Mouse (Mus musculus) spleen, postnatal 36 days (tissue): ENCODE data around the gene Prpsap2.

Source experiments
- DNase-seq, 2 experiments: peaks; one replicate each; pipeline ENCODE4 v3.0.0; 2022; ENCODE audit warnings: low spot score in 2 of 2, mixed read lengths in 1 of 2

The Prpsap2 gene

DNA sequence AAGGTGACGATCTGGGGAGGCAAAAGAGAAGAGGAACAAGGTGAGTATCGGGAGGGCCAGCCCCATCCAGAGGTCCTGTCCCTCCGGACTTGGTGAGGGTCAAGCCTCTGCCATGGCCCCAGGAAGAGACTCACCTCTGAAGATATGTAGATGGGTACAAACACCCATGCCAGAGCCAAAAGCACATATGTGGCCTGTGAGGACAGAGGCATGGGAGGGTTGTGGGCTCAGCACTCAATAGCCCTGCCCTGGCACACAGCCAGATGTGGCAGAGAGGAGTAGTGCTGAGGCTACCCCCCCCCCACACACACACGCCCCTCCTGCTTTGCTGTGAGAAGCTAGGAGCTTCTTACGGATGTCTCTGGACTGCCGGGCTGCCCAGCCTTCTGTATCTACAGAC is 46.8 kb downstream of the Prpsap2 start:
- DNase-seq: no peak

DNA sequence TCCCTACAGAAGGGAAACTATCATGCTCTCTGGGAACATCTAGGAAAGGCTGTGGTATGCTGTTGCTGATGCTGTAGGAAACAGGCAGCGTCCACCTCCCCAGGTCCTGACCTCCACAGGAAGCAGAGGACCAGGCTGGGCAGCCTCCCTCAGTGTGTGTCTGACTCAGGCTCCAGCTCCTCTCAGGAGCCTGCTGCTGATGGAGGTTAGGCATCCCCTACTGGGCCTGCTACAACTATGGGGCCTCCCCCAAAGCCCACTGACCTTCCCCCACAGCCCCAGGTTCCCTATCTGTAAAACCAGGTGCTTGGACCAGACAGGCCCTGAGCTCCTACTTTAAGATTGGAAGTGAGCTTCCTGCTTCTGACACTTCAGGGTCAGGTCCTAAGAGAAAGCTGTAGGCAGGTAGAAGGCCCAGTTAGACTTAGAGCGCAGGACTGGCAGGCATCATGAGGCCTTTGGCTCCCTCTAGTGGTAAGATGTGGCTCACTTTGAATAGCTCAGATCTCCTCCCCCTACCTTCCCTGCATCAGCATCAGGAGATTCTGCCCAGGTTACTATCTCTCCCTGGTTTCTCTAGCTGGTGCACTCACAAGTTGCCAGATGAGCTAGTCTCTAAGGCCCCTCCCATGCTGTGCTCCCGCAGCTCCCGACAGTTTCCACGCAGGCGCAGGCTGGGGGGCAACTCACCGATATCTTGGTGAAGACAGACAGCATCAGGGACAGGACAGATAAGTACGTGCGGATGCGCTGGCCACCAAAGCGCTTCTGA is 47.4 kb downstream of the Prpsap2 start:
- DNase-seq: peak; percentile 67 to 69

DNA sequence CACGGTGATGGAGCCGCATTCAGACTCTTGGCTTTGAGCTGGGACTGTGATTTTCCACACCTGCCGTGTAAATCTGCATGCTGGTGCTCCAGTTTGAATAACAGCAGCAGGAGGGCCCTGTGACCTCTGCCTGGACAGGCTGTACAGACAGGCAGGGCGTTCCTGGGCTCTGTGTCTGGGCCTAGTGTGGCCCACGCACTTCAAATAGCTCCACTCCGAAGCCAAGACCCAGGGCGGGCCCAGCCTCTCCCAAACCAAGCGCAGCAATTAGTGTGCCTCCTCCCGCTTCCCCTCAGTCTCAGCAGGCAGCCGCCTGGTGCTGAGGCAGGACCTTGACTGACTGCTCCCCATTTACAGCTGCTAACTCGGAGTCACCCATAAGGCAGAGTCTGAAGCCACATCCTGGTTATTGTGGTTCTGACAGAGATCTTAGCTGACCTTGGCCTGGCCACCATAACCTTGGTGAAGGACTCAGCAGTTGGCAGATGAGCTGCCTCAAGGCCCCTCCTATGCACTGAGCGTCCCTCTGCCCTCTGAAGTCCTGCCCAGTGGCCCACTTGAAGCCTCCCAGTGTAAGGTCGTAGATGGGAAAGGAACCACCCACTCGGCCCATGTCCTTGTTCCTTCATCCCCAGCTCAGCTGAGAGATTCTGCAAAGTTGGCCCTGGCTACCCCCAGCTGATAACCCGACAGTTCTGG is 48.6 kb downstream of the Prpsap2 start:
- no peak for DNase-seq

DNA sequence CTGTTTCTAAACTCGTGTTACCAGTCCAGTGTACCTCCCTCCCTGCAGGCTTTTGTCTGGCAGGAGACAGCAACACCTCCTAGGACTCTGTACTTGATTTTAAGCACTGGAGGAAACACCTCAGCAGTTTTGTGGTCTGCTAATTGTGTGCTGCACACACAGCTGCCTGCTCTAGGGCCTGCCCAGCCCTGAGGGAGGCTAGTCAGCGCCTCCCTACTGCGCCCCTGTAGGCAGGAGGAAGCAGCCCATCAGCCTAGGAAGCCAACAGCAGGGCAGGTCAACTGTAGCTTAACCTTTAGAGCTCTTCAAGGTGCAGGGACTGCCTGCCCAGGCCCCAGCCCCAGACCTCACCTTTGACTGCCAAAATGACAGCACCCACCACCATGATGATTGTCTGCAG is 53.0 kb downstream of the Prpsap2 start:
- no peak for DNase-seq

DNA sequence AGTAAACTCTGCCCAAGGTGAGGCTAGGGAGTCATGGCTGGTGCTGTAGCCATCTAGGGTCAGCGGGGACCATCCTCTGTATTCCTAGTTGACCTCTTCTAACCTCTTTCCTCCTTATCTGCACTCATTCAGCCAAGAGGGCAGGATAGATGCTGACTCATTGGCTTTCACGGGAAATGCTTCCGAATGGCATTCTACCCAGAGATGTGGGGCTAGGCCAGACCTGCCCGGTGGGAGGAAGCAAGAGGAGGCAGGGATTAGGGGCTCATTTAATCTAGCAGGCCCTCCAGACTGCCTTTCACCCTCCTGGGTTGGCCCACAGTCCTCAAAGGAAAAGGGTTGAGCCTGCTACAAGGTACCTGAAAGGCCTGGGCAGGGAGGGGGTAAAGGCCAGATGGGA is 55.7 kb downstream of the Prpsap2 start:
- DNase-seq: no peak

DNA sequence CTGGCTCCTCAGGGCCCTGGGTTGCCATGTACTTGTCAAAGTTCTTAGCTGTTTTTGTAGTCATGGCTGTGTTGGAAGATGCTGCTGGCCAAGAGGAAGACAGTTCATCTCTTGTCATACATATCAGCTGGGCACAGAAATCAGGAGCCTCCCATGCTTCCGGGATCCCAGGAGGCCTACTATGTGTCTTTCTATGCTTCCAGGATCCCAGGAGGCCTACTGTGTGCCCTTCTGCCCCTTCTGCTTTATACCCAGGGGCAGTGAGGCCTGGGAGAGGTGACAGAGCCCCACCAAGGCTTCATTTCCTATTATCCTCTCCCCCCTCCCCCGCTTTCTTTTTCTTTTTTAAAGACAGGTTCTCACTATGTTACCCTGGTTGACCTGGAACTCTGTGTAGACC is 56.3 kb downstream of the Prpsap2 start:
- DNase-seq: no peak

DNA sequence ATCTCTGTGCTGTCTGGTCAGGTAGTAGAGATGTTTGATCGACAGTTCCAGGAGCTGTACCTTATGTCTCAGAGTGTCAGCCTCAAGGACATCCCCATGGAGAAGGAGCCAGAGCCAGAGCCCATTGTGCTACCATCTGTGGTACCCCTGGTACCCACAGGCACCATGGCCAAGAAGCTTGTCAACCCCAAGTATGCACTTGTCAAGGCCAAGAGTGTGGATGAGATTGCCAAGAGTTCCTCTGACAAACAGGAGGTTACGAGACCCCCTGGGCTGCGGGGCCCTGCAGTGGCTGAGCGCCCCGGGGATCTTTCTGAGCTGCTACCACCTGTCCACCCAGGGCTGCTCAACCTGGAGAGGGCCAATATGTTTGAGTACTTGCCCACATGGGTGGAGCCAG is 59.4 kb downstream of the Prpsap2 start:
- no peak for DNase-seq

DNA sequence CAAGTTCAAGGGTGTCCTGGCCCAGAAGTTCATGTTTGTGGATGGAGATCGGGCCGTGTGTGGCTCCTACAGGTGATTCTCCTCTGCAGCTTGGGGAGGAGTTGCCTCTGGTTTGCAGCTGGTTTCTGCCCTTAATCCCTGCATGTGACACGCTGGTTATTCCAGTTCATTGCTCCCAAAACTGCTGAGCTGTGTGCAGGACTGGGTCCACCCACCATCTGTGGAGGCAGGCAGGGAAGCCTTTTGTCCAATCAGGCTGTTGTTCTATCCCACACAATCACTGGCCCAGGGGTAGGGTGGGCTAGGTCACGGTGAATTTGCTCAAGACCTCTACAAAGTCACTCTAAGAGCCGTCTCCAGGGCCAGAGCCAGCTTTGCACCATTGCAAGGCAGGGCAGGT is 60.2 kb downstream of the Prpsap2 start:
- no peak for DNase-seq

DNA sequence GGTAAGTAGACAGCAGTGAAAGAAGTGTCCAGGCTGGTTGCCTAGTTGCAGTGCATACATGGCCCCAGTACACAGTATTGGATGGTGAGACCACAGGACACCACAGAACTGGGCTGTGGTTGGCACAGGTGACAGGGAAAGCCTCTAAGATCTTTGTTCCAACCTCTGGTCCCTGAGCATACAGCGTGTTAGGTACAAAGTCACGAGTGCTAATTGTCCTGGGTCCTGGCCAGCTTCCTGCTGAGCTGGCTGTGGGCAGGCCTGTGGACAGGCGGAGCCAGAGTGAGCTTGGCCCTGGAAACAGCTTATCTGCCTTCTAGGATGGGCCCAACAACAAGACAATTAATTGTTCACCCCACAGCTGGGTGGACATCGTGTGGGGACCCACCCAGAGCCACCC is 62.0 kb downstream of the Prpsap2 start:
- no peak for DNase-seq

DNA sequence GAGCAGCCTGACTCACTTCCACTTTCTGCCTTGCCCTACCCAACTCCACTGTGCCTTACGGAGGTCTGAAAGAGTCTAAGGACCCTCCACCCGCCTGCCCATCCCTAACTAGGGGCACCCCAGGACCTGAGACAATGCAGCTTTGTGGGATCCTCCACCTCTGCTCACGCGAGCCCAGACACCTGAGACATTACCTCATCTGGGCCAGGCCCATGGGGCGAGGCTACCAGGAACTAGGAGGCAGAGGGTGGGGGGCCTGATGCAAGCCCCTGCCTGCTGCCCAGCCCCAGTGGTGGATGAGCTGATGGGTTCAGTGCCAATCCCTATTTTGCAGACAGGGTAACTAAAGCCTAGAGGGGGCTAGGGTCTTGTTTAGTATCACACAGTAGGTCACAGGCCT is 62.4 kb downstream of the Prpsap2 start:
- no peak for DNase-seq

DNA sequence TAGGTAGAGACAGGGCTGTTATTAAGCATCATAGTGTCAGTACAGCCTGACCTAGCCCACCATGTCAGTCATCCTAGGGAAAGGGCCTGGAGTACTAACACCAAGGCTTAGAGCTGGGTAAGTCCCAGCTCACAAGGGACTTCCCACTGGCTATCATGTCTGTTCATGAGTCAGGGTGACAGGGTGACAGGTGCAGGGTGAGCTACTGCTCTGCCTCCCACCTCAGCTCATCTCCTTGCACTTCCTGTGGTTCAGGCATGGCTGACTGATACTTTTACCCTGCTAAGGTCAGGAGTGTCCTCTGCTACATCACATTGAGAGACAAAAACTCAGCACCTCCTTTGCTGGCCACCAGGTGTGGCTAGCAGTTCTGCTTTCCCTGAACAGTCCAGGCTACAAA is 63.0 kb downstream of the Prpsap2 start:
- DNase-seq: no peak

DNA sequence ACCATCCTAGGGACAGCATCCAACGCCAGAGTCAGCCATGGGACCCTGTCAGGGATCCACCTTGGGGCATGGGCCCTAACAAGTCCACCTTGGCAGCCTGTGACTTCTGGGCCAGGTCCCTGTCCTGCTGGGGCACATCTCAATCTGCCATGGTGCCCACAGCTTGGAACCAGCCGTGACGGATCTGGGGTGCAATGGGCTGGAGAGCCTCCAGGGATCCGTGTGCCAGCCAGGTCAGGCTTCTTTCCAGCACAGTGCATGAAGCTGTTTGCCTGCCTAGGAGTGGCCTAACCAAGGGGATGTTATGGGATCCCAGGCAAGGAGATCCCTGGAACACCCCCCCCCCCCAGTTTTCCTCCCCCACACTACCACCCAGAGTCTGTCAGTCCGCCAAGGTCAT is 68.9 kb downstream of the Prpsap2 start:
- no peak for DNase-seq

DNA sequence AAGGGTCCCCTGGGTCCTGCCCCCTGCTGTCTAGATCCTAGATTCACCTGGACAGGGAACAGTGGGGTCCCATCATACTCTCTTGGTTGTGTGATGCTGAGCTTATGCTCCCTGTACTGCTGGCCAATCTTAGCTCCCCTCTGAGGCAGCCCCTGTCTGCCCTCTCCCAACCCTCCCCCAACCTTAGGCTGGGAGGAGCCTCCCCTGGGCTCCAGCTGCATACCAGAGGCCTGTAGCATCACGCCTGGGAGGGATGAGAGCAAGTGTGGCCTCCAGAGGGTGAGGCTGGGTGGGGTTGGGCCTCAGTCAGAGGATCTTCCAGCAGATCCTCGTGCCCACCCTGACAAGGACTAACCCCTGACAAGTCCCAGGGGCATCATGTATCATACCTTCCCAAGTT is 74.3 kb downstream of the Prpsap2 start:
- no peak for DNase-seq

DNA sequence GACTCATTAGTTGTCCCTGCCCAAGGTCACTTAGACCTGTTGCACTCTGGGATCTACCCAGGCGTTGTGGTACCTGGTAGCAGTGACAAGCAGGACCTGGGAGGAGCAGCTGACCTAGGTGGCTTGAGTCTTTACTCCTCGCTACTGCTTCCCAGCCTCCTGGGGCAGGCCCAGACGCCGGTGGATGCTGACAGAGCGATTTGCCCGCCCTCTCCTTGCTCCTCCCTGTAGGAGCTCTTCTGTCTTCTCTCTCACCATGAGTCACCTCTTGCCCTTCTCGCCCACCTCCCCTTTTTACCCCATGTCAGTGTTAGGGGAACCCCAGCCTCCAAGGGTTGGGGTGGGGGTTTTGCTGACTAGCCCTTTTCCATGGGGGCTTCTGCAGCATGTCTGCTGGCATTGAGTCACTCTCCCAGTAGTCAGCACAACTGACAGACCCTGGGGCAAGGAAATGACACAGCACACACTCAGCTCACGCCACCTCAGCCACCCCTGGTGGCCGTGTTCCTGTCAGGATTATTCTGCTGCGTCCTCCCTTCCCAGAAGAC is 74.9 kb downstream of the Prpsap2 start:
- no peak for DNase-seq

DNA sequence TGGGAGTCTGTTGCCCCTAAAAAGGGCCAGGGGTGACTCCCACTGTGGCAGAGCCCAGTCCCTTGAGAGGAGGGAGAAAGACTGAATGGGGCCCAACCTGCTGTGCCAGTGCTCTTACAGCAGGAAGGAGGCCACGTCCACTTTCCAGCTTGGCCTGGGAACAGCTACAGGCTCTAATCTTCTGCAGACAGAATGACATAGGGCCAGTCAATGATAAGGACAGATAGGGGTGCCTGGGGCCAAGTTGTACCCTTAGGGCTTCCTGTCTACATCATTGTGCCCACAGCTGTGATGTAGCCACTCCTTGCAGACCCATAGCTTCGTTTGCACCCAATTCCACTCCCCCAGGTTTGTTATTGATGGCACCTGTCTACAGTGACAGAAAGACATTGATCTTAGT is 75.7 kb downstream of the Prpsap2 start:
- DNase-seq: no peak

DNA sequence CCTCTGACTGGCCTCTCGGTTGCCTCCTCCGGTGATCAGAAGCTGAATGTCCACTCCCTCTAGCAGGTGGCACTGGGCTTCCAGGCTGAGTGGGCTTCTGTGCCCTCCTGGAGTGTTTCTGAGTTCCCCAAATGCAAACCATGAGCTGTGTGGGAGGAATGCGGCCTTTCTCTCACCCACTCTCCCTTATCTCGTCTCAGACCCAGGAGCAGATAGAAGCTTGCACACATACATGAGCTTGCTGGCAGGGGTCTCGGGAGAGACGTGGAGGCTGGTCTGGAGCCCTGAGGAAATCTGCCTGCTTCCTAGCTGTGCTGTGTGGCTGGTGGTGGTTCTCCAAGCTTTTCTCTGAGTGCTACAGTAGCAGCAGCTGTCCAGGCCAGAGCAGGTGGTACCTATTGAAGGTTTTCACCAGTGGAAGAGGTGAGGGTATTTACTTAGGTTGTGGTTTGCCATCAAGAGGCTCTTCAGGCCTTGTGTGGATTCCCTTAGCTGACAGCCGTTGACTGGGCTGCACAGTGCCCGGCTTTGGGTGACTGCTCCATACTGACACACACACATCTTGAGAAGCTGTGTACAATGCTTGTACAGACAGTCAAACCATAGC is 76.7 kb downstream of the Prpsap2 start:
- DNase-seq: no peak

DNA sequence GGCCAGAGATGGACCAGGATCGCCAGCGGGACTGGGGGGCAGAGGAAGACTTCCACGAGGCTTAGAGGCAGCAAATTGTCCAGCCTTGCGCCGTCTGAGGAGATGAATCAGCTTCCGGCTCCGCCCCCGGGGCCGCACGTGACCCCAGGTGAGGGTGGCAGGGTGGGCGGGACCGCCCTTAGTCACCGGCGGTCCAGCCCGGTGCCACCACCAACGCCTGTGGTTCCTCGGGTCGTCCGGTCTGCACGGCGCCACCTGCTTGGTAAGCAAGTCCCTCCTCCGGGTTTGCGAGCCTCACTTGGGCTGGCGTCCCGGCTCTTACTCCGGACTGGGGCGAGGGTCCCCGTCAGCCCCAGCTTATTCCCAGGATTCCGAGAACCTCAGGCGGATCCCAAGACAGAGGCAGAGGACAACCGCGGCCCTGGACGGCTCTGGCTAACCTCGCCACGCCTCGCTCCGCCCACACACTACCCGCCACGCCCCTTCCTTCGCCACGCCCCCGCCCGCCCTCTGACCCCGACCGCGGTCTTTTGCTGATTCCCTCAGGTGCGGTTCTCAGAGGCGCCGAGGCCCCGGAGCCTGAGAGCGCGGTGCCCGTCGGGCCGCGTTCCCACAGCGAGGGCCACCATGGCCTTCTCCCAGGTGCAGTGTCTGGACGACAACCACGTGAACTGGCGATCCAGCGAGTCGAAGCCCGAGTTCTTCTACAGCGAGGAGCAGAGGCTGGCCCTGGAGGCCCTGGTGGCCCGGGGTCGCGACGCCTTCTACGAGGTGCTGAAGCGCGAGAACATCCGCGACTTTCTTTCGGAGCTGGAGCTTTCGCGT is 77.8 kb downstream of the Prpsap2 start, which contains the start of gene Fam83g:
TSS of gene Fam83g (plus strand) at position 185 of the 825 bp plus-strand sequence.
- peak; percentile 64 to 71 for DNase-seq
